Mouse (Mus musculus) CH12.LX (cell line): ENCODE measurements around the gene Adora3. TPM values are rescaled to one million over a fixed set of nuclear protein-coding genes. Genes with fewer than 3 reads are reported as not detected.

Experiments
- DNase-seq: peaks from one replicate; pipeline ENCODE4 v3.0.0-alpha.2; 2013; ENCODE audit errors: extremely low read depth
- H3K27ac ChIP-seq: 2 replicates; pipeline ENCODE4 v1.5.1; 2012; ENCODE audit warnings: low read depth, mild to moderate bottlenecking, control low read depth, moderate library complexity; ENCODE audit not compliant: insufficient read depth
- H3K27me3 ChIP-seq: replicated peaks from 2 replicates; pipeline ENCODE3; 2012; ENCODE audit warnings: inconsistent platforms
- H3K36me3 ChIP-seq, 2 experiments: replicated peaks in 1 of 2; 2 replicates each; pipeline versions ENCODE3 to v1.6.1; 2012; ENCODE audit warnings: inconsistent platforms in 1 of 2, low read length in 1 of 2, mild to moderate bottlenecking in 1 of 2, mixed read lengths in 1 of 2, moderate library complexity in 1 of 2; ENCODE audit not compliant: control insufficient read depth in 1 of 2, insufficient read depth in 1 of 2
- H3K4me1 ChIP-seq, 2 experiments: 2 replicates each; pipeline ENCODE4 v1.6.1; 2012; ENCODE audit warnings: inconsistent platforms in 1 of 2, moderate library complexity in 1 of 2; ENCODE audit not compliant: insufficient read depth in 2 of 2, control insufficient read depth in 1 of 2
- H3K4me2 ChIP-seq: 2 replicates; pipeline ENCODE4 v1.6.1; 2012; ENCODE audit warnings: low read depth, mild to moderate bottlenecking, control low read depth; ENCODE audit not compliant: poor library complexity, insufficient read depth, severe bottlenecking
- H3K4me3 ChIP-seq, 3 experiments: fragments of 150-350 bp in 1 of 3; sonication (generic) in 1 of 3; replicated peaks in 1 of 3; 2 replicates each; pipeline versions ENCODE3 to v1.5.1; 2011 to 2012; ENCODE audit warnings: low read depth in 2 of 3, low read length in 2 of 3, mild to moderate bottlenecking in 2 of 3, moderate library complexity in 2 of 3, control low read depth in 1 of 3, improper control_type of control experiment in 1 of 3, inconsistent platforms in 1 of 3, mixed read lengths in 1 of 3; ENCODE audit not compliant: poor library complexity in 1 of 3
- H3K79me2 ChIP-seq: replicated peaks from 2 replicates; pipeline ENCODE4 v1.6.1; 2012; ENCODE audit warnings: mild to moderate bottlenecking, moderate library complexity; ENCODE audit not compliant: control insufficient read depth, poor library complexity, insufficient read depth, severe bottlenecking; ENCODE audit errors: extremely low read depth
- H3K9ac ChIP-seq: 2 replicates; pipeline ENCODE4 v1.6.1; 2012; ENCODE audit warnings: low read depth, mild to moderate bottlenecking, control low read depth, moderate library complexity; ENCODE audit not compliant: insufficient read depth
- H3K9me3 ChIP-seq: replicated peaks from 2 replicates; pipeline ENCODE3; 2012; ENCODE audit warnings: low read length, inconsistent platforms, mixed read lengths
- CTCF ChIP-seq, 2 experiments: IDR thresholded peaks in 1 of 2; conservative IDR thresholded peaks in 1 of 2; 2 replicates each; pipeline ENCODE4 v1.5.1; 2011 to 2012; ENCODE audit warnings: low read depth in 2 of 2, low read length in 2 of 2, improper control_type of control experiment in 1 of 2, inconsistent platforms in 1 of 2, mild to moderate bottlenecking in 1 of 2, moderate library complexity in 1 of 2
- ELF1 ChIP-seq: IDR thresholded peaks from 2 replicates; pipeline ENCODE4 v1.6.1; 2014; ENCODE audit warnings: low read depth, mild to moderate bottlenecking, inconsistent platforms, low read length, improper control_type of control experiment
- EP300 ChIP-seq: IDR thresholded peaks from 2 replicates; pipeline ENCODE4 v1.6.1; 2011; ENCODE audit warnings: low read length, improper control_type of control experiment
- JUND ChIP-seq: conservative IDR thresholded peaks from 2 replicates; pipeline ENCODE4 v1.6.1; 2011; ENCODE audit warnings: low read depth, low read length, improper control_type of control experiment
- KAT2A ChIP-seq: IDR thresholded peaks from 2 replicates; pipeline ENCODE4 v1.6.1; 2012; ENCODE audit warnings: low read length, improper control_type of control experiment, inconsistent platforms; ENCODE audit not compliant: insufficient replicate concordance
- MAX ChIP-seq: IDR thresholded peaks from 2 replicates; pipeline ENCODE4 v1.6.1; 2011; ENCODE audit warnings: low read length, improper control_type of control experiment
- NELFE ChIP-seq: IDR thresholded peaks from 2 replicates; pipeline ENCODE4 v1.6.1; 2011; ENCODE audit warnings: low read depth, low read length, improper control_type of control experiment
- NRF1 ChIP-seq: IDR thresholded peaks from 2 replicates; pipeline ENCODE4 v1.6.1; 2014; ENCODE audit warnings: low read depth, mild to moderate bottlenecking, inconsistent platforms, low read length, improper control_type of control experiment, moderate library complexity
- SMC3 ChIP-seq: IDR thresholded peaks from 2 replicates; pipeline ENCODE4 v1.6.1; 2011; ENCODE audit warnings: low read depth, low read length, improper control_type of control experiment
- TBP ChIP-seq: conservative IDR thresholded peaks from 2 replicates; pipeline ENCODE4 v1.6.1; 2011; ENCODE audit warnings: low read depth, low read length, improper control_type of control experiment
- TCF12 ChIP-seq: IDR thresholded peaks from 2 replicates; pipeline ENCODE4 v1.6.1; 2014; ENCODE audit warnings: low read depth, mild to moderate bottlenecking, inconsistent platforms, low read length, improper control_type of control experiment
- USF1 ChIP-seq: IDR thresholded peaks from 2 replicates; pipeline ENCODE4 v1.6.1; 2014; ENCODE audit warnings: low read depth, mild to moderate bottlenecking, inconsistent platforms, low read length, improper control_type of control experiment
- USF2 ChIP-seq: conservative IDR thresholded peaks from 2 replicates; pipeline ENCODE4 v1.6.1; 2011; ENCODE audit warnings: low read depth, low read length, improper control_type of control experiment
- ZNF384 ChIP-seq: IDR thresholded peaks from 2 replicates; pipeline ENCODE4 v1.6.1; 2012; ENCODE audit warnings: low read depth, low read length, improper control_type of control experiment, inconsistent platforms
- dilution Hi-C: fragments of 300-500 bp; cut with MboI; formaldehyde crosslinking; loops from 2 replicates; pipeline ENCODE4 v1.14.3; 2020; ENCODE audit warnings: low sequenced_read_pairs; ENCODE audit not compliant: extremely low pct_unique_long_range_greater_than_20kb, extremely low pct_ligation_motif_present
- in situ Hi-C: fragments of 300-500 bp; cut with MboI; formaldehyde crosslinking; loops from 3 replicates; pipeline ENCODE4 v1.14.3; 2019; ENCODE audit warnings: low sequenced_read_pairs, low pct_ligation_motif_present, low pct_unique_long_range_greater_than_20kb, mixed read lengths
- polyA plus RNA-seq: library from polyadenylated mRNA; unstranded; fragments of >175 nt; gene quantifications from 2 replicates; pipeline ENCODE4 v1.2.1, GENCODE M21; 2012; ENCODE audit warnings: low read depth; ENCODE audit not compliant: insufficient read length
- total RNA-seq, 2 experiments: library from RNA; depleted of rRNA; stranded (reverse); fragments of 300-350 nt in 1 of 2; fragments of >200 nt in 1 of 2; gene quantifications; 2 replicates each; pipeline ENCODE4 v1.2.3; 2012 to 2014

The Adora3 gene
- total and polyA plus RNA-seq, 3 experiments, result 0.54 to 1.4 (median 1.1) TPM

DNA sequence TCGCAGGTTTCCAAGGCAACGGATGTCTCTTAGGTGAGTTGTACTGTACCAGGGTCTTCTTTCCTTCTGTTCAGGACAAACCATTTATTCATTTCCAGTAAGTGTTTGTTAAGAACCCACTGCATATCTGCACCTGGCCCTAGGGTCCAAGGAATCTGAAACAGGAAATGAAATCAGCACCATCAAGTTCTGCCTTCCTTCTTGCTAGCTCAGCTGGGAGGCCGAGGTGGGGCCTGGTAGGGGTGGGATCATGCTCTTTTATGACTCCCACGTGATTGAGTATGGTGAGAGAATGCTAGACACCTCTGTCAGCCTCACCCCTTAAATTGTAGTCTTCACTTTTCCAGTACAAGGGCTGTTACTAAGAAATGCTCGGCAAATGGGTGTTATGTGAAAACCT lies 13.1 kb upstream of the Adora3 start:
- Histone ChIP-seq H3K4me3 (no peak overlapping the region), H3K4me1 (peaks cover 16 to 26% of the 10 kb centered on the region in 2 experiments; a peak in 3 of 4 replicates), H3K79me2 (no peaks in the 10 kb centered on the region), H3K27me3 (no peaks in the 10 kb centered on the region), H3K4me2 (peak overlapping the region; percentile 52), H3K9me3 (no peaks in the 10 kb centered on the region), H3K36me3 (no peaks in the 10 kb centered on the region), H3K9ac (0 out of 2 replicates have a peak overlapping the region, but pooled peaks have one; percentile 18), H3K27ac (no peak overlapping the region)
- TF ChIP-seq NELFE (no peak), TBP (0 out of 2 replicates have a peak, but pooled peaks have one; percentile 45), USF1 (peak; percentile 46), NRF1 (no peak), MAX (peak; percentile 45; the same call in 1 of the 2 replicates), EP300 (peak; percentile 50), SMC3 (no peak), ZNF384 (no peak), JUND (no peak), TCF12 (peak; percentile 47; the same call in 1 of the 2 replicates), USF2 (0 out of 2 replicates have a peak, but pooled peaks have one; percentile 35)
- DNase-seq, result peak; percentile 41
- in situ Hi-C loops (no loop called here), dilution Hi-C loops (no loop called here)

DNA sequence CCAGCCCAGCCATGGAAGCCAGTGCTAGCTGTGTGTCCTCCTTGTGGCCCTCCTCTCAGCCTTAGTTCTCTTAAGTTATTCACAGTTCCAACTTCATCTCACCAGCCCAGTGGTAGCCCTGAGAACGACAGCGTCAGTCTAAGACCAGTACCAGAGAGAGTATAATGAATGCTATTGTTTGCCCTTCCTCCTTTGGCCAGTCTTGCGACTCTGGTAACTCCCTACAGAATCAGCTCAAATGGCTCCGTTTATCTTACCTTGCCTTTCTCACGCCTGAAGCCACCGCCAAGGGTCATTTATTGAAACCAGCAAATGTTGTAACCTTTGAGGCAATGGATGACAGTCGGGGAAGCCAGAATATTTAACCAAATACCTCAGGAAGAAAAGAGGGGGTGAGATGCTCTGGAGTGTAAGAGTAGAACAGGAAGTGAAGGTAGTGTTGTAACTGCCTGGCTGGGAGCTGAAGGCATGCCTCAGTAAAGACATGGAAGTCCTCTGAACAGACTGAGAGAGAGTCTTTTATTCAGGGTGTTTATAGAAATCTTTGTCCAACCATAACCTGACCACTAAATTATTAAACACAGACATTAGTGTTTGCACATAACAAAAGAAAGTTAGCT lies 8.8 kb upstream of the Adora3 start:
- DNase-seq, result no peak
- H3K79me2 ChIP-seq, result no peaks in the 10 kb centered on the region
- no peaks in the 10 kb centered on the region for H3K9me3 ChIP-seq
- H3K36me3 ChIP-seq, result no peaks in the 10 kb centered on the region
- H3K4me3 ChIP-seq, result no peak overlapping the region
- H3K4me2 ChIP-seq, result peak overlapping the region; percentile 55
- dilution Hi-C loops (no loop called here), in situ Hi-C loops (no loop called here)
- H3K27ac ChIP-seq, result peak overlapping the region; percentile 11; the same call in 1 of the 2 replicates
- H3K4me1 ChIP-seq, result peaks cover 33 to 58% of the 10 kb centered on the region in 2 experiments
- H3K27me3 ChIP-seq, result no peaks in the 10 kb centered on the region
- TF ChIP-seq ELF1, result peak; percentile 46; the same call in 1 of the 2 replicates
- peak in 1 of 2 experiments; percentile 4; a peak in 1 of 4 replicates for TF ChIP-seq CTCF (conservative IDR thresholded peaks at IDR 0.05 in 1 of 2, IDR thresholded peaks at IDR 0.05 in 1 of 2; ENCODE audit: low read depth in 2 of 2, low read length in 2 of 2)
- TF ChIP-seq KAT2A, result no peak
- peak overlapping the region; percentile 58; the same call in 1 of the 2 replicates for H3K9ac ChIP-seq
